Mouse (Mus musculus) gastrocnemius, adult 2 months (tissue): ENCODE measurements at regions not wholly inside any gene's neighbourhood (a gene's known extent, or its start where the extent isn't known, plus 50 kb on each side); places are given as distances from the start of the nearest gene placed in this dataset.

ENCODE experiments used
- DNase-seq: peaks from one replicate; pipeline ENCODE4 v3.0.0; 2022
- H3K27ac ChIP-seq: fragments of 200-600 bp; 2 replicates; pipeline ENCODE4 v1.8.1; 2022; ENCODE audit warnings: mild to moderate bottlenecking
- H3K4me3 ChIP-seq: fragments of 200-600 bp; 2 replicates; pipeline ENCODE4 v1.8.1; 2022; ENCODE audit warnings: mild to moderate bottlenecking, moderate library complexity
- CTCF ChIP-seq: fragments of 200-600 bp; IDR thresholded peaks from 2 replicates; pipeline ENCODE4 v1.8.1; 2022; ENCODE audit warnings: antibody characterized with exemption, mild to moderate bottlenecking, moderate library complexity
- intact Hi-C: fragments of 180-260 bp; cut with DNase I; formaldehyde crosslinking; loops from one replicate; pipeline ENCODE4 v1.15.1; 2025

DNA sequence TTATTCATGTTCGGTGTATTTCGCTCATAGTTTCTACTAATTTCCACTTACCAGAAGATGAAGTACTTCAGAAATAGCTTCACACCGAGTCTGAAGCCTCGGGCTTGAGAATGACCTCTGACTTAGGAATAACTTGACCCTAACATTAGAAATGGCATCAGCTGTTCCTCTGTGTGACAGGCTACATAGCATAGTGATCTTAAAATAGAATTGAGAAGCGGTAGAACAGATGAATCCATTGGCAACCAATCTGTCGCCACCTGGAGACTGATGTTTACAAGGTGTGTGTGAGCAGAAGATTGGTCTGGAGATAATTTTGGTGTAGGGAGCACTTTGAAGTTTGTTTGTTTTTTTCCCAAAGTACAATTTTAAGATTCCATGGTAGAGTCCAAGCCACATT, 60.9 kb upstream of the Ahi1 start:
- TF ChIP-seq CTCF: peak; percentile 40
- DNase-seq: peak; percentile 19
- intact Hi-C loops: loop anchor here (5.0 kb wide), 1 partner anchor 164 kb away; the partner anchor contains the start of gene Pde7b
- Histone ChIP-seq H3K4me3 (peak overlapping the region; percentile 57), H3K27ac (peak overlapping the region; percentile 88)

DNA sequence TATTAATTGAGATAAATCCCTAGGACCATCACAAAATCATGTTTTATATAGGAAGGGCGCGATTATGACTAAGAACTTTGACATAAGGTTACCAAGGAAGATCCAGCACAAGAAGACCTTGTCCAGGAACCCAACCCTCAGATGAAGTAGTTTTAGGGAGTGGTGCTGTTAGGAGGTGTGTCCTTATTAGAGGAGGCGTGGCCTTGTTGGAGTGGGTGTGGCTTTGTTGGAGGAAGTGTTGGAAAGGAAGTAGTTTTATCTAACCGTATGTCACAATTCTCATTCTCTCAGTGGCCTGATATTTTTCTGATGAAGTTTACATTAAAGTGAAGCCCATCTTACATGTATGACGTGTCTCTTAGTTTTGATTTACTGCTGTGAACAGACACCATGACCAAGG, 68.7 kb upstream of the Ahi1 start:
- no peak for TF ChIP-seq CTCF
- no peak for DNase-seq
- intact Hi-C loops: no loop called here
- Histone ChIP-seq H3K4me3 (no peak overlapping the region), H3K27ac (no peak overlapping the region)

DNA sequence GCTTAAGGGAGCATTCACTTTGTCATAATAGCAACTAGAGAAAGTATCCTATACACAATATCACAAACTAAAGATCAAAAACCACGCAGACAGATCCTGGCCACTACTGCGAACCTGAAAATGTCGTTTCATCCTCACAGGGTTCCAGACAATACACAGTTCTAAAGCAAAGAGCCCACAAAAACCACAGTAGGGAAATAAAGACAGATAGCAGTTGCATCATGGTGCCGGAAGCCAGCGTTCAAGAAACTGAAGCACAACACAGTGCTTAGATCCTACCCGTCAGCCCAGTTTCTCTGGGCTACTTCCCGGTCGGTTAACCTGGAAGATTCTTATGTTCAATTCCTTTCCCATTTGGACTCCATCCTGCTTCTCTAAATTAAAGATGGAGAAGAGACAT, 69.7 kb upstream of the Ahi1 start:
- intact Hi-C loops: no loop called here
- Histone ChIP-seq H3K4me3 (no peak overlapping the region), H3K27ac (no peak overlapping the region)
- TF ChIP-seq CTCF: no peak
- no peak for DNase-seq

- Histone ChIP-seq H3K27ac (peak overlapping the region; percentile 62), H3K4me3 (no peak overlapping the region)
- TF ChIP-seq CTCF: no peak
- intact Hi-C loops: no loop called here
- DNase-seq: peak; percentile 66
Measured at GRCm38 (mm10) chr10:20880251-20880650, 72.1 kb upstream of the Ahi1 start.

DNA sequence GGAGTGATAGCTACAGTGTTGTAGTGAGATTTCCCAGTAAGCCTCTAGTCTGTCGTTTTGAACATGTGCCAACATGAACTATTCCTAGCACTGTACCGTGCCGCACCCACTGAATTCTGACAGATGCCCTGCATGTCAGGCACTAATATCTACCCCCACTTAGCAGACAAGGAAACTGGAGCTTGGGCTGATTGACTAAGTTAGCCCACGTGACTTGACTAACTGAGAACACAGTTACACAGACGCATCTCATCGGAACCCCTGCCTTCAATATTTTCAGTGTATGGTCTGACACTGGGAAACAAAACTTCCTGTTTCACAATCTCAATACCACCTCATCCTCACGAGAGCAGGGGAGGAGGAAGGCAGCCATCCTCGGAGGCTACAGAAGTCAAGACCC, 72.9 kb upstream of the Ahi1 start:
- H3K27ac ChIP-seq: no peak overlapping the region
- no peak for DNase-seq
- no peak overlapping the region for H3K4me3 ChIP-seq
- TF ChIP-seq CTCF: no peak
- intact Hi-C loops: no loop called here

GRCm38 (mm10) chr10:20867076-20867475, 85.3 kb upstream of the Ahi1 start:
- Histone ChIP-seq H3K27ac (no peak overlapping the region), H3K4me3 (no peak overlapping the region)
- intact Hi-C loops: no loop called here
- no peak for DNase-seq
- TF ChIP-seq CTCF: no peak

DNA sequence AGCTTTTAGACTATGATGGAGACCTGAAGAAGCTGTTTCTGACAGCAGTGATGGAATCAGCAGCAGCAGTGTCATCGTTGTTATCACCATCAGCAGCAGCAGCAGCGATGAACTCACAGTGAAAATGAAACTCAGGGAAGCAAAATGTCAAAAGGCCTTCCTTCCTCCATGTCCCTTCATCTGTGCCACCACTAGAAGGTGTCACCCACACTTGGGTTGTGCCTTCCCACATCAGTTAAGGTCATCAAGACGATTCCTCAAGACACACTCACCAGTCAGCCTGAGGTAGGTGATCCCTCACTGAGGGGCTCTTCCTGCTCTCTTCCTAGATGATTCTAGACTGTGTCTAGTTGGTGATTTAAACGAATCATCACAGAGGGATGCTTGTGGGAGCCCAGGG, 87.3 kb upstream of the Ahi1 start:
- DNase-seq: no peak
- intact Hi-C loops: no loop called here
- H3K27ac ChIP-seq: no peak overlapping the region
- H3K4me3 ChIP-seq: no peak overlapping the region
- TF ChIP-seq CTCF: no peak

- intact Hi-C loops: no loop called here
- no peak for DNase-seq
- H3K27ac ChIP-seq: no peak overlapping the region
- TF ChIP-seq CTCF: no peak
- H3K4me3 ChIP-seq: no peak overlapping the region
Measured at GRCm38 (mm10) chr10:20857413-20857812, 94.9 kb upstream of the Ahi1 start.

DNA sequence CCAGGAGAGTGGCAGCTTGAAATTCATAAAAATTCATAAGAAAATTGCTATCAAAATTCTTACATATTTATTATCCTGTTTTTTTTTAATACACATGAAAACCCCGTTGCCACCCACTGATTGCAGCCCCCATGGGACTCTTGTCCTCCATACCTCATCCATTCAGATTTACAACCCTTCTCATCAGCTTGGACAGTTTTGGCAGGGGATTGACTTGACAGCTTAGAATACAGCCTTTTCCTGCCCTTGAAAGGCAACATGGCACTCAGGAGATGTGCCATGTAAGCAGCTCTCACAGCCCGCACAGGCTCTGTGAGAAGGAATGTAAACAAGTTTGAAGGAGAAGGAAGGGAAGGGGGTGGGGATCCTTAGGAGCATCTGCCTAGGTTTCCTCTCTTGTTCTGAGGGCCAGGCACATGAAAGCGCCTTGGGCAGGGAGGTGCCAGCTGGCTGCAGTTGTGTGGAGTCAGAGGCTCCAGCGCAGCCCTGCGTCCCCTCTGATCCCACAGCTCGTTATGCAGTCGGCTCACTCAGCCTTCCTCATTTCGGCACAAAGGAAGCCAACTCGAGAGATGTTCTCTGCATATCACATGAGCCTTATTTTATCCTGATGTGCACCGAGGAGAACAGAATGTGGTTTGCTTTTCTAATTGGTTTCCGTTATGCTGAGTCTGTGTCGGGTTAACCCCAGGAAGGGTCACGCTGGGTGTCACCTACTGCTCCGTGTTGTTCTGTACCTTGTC, 97.6 kb upstream of the Ahi1 start:
- intact Hi-C loops: no loop called here
- DNase-seq: peak; percentile 75
- H3K4me3 ChIP-seq: peak overlapping the region; percentile 63
- peak overlapping the region; percentile 46 for H3K27ac ChIP-seq
- no peak for TF ChIP-seq CTCF

- DNase-seq: no peak
- Histone ChIP-seq H3K4me3 (no peak overlapping the region), H3K27ac (no peak overlapping the region)
- no peak for TF ChIP-seq CTCF
- intact Hi-C loops: no loop called here
Measured at GRCm38 (mm10) chr10:20847287-20847686, 105.1 kb upstream of the Ahi1 start.

GRCm38 (mm10) chr10:20843277-20843676, 109.1 kb upstream of the Ahi1 start:
- intact Hi-C loops: no loop called here
- no peak for DNase-seq
- Histone ChIP-seq H3K4me3 (no peak overlapping the region), H3K27ac (no peak overlapping the region)
- no peak for TF ChIP-seq CTCF

DNA sequence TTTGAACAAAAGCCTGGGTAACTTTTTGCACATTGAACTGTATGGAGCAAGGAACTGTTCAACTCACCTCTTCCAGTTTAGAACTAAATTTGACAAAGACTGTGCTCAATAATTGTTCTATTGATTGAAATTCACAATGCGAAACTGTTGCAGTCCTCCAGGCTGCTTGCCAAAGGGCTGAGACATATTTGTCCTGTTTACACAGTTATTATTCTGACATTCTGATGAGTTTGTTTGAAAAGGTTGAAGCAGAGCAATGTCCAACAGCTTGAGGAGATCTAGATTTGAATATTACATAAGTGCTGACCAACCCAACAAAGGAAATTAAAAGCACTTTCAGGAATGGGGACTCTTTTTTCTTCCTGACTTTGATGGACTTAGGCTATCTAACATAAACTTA, 110.2 kb upstream of the Ahi1 start:
- H3K27ac ChIP-seq: no peak overlapping the region
- no peak for DNase-seq
- H3K4me3 ChIP-seq: no peak overlapping the region
- intact Hi-C loops: no loop called here
- TF ChIP-seq CTCF: no peak

DNA sequence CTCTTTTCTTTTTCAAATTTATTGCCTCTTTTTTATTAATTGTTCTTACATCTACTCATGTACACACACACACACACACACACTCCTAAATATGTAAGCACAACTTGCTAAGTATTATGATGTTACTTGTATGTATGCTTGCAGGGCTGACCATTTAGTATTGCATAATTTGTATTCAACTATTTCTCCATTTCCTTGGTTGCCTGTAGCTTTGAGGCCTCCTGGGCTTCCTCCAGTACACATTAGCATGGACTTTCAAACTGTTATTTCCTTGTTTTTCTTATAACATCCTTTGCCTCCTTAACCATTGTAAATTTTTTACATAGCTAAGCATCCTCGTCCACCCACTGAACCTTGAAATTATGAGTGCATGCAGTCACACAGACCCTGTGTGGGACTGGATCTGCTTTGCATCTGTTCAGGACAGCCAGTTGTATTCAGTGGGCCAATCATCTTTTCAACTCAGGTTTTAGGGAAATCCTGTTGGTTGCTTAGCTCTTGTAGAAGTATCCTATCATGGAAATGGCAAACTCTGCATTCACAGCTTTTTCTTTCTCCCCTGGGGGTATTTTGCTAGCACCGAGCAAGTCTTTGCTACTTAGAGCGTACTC, 110.8 kb upstream of the Ahi1 start:
- H3K27ac ChIP-seq: no peak overlapping the region
- DNase-seq: no peak
- intact Hi-C loops: no loop called here
- TF ChIP-seq CTCF: no peak
- H3K4me3 ChIP-seq: no peak overlapping the region
